Mouse (Mus musculus) spleen, adult 2 months (tissue): ENCODE measurements around the gene Dbn1.

Experiments used
- CTCF ChIP-seq: fragments of 200-500 bp; IDR thresholded peaks from 2 replicates; pipeline ENCODE4 v1.5.1; 2011; ENCODE audit warnings: mild to moderate bottlenecking, inconsistent platforms; ENCODE audit not compliant: insufficient read depth, insufficient read length, insufficient replicate concordance; ENCODE audit errors: extremely low read depth
- POLR2A ChIP-seq: fragments of 200-500 bp; IDR thresholded peaks from 2 replicates; pipeline ENCODE4 v1.6.1; 2011; ENCODE audit warnings: low read depth, low read length, inconsistent platforms

- TF ChIP-seq CTCF: no peak
- TF ChIP-seq POLR2A: no peak
Observed at GRCm38 (mm10) chr13:55535796-55536193, 47.9 kb upstream of the Dbn1 start.
